Mouse (Mus musculus) kidney, postnatal 0 days (tissue): Measurements from ENCODE around the gene Gm34302. TPM values are rescaled to one million over a fixed set of nuclear protein-coding genes. Genes with fewer than 3 reads are reported as not detected.

Experiments used
- ATAC-seq: fragments of 200-750 bp; cut with Nextera tagmentation; replicated peaks from 2 replicates; pipeline ENCODE4 v1.8.0; 2017; ENCODE audit warnings: low read depth, moderate number of reproducible peaks, moderate TSS enrichment, moderate library complexity; ENCODE audit not compliant: low FRiP score
- DNase-seq: peaks from one replicate; pipeline ENCODE4 v3.0.0-alpha.2; 2016; ENCODE audit warnings: low spot score
- H3K27ac ChIP-seq: fragments of 300-500 bp; sonication (generic); 2 replicates; pipeline ENCODE4 v1.5.1; 2014; ENCODE audit warnings: mild to moderate bottlenecking
- H3K27me3 ChIP-seq: fragments of 300-500 bp; sonication (generic); 2 replicates; pipeline ENCODE4 v1.6.1; 2014; ENCODE audit warnings: low read length, mixed read lengths; ENCODE audit not compliant: insufficient read depth
- H3K36me3 ChIP-seq: fragments of 300-500 bp; sonication (generic); 2 replicates; pipeline ENCODE4 v1.6.1; 2014; ENCODE audit warnings: low read length, mixed read lengths; ENCODE audit not compliant: insufficient read depth
- H3K4me1 ChIP-seq: fragments of 300-500 bp; sonication (generic); replicated peaks from 2 replicates; pipeline ENCODE4 v1.6.1; 2014; ENCODE audit warnings: antibody characterized with exemption, low read length, mixed read lengths; ENCODE audit not compliant: insufficient read depth
- H3K4me2 ChIP-seq: fragments of 300-500 bp; sonication (generic); 2 replicates; pipeline ENCODE4 v1.6.1; 2014; ENCODE audit warnings: mild to moderate bottlenecking, low read length, moderate library complexity, mixed read lengths
- H3K4me3 ChIP-seq: fragments of 300-500 bp; sonication (generic); replicated peaks from 2 replicates; pipeline ENCODE4 v1.5.1; 2014; ENCODE audit warnings: low read depth, low read length
- H3K9ac ChIP-seq: fragments of 300-500 bp; sonication (generic); 2 replicates; pipeline ENCODE4 v1.6.1; 2014; ENCODE audit warnings: low read depth, low read length
- H3K9me3 ChIP-seq: fragments of 300-500 bp; sonication (generic); replicated peaks from 2 replicates; pipeline ENCODE4 v1.6.1; 2016; ENCODE audit warnings: low read length, inconsistent platforms, mixed read lengths
- CTCF ChIP-seq: IDR thresholded peaks from 2 replicates; pipeline ENCODE4 v1.5.1; 2016; ENCODE audit warnings: antibody characterized with exemption, low read depth, mild to moderate bottlenecking, moderate library complexity
- WGBS: fragments of 180-500 bp; shearing (Covaris S2); extraction: QIAGEN DNeasy Blood & Tissue Kit; methylation state at CpG from one replicate; pipeline ENCODE4 v1.1.7; 2014; 5-methylcytosine and 5-hydroxymethylcytosine counted together
- polyA plus RNA-seq: library from polyadenylated mRNA; unstranded; fragments of >200 nt; fragmentation: Nextera tagmentation; extraction: Ambion mirVana; gene quantifications from 2 replicates; pipeline ENCODE4 v1.2.1, GENCODE M21; 2015

Gm34302 gene
- polyA plus RNA-seq, 1 experiment from 2014 or later = 0.71 TPM

DNA sequence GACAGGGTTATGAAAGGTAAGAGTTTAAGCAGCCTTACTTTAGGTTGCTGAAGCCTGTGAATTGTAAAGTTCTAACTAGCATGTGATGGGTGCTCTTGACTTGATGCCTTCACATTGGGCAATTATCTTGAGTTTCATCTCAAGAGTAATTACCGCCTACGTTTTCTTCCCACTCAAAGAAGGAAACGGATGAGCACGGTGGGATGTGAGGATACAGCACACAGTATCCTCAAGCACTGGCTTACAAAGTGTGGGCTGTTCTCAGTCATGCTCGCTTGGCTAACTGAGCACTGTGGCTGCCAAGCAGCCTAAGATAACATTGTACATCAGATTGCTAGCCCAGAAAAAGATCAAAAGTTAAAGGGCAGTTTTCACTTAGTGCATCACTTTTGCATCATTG is 20.8 kb upstream of the Gm34302 start:
- H3K4me1 ChIP-seq = no peaks in the 10 kb centered on the region
- TF ChIP-seq CTCF = no peak
- no peaks in the 10 kb centered on the region for H3K36me3 ChIP-seq
- no peaks in the 10 kb centered on the region for H3K9me3 ChIP-seq
- DNase-seq (no peak), ATAC-seq (no peak)
- no peaks in the 10 kb centered on the region for H3K27me3 ChIP-seq
- H3K4me3 ChIP-seq = no peak overlapping the region
- no peak overlapping the region for H3K4me2 ChIP-seq
- no peak overlapping the region for H3K9ac ChIP-seq
- 69% methylated on average over 5 of the region's 5 CpGs for WGBS
- no peak overlapping the region for H3K27ac ChIP-seq

DNA sequence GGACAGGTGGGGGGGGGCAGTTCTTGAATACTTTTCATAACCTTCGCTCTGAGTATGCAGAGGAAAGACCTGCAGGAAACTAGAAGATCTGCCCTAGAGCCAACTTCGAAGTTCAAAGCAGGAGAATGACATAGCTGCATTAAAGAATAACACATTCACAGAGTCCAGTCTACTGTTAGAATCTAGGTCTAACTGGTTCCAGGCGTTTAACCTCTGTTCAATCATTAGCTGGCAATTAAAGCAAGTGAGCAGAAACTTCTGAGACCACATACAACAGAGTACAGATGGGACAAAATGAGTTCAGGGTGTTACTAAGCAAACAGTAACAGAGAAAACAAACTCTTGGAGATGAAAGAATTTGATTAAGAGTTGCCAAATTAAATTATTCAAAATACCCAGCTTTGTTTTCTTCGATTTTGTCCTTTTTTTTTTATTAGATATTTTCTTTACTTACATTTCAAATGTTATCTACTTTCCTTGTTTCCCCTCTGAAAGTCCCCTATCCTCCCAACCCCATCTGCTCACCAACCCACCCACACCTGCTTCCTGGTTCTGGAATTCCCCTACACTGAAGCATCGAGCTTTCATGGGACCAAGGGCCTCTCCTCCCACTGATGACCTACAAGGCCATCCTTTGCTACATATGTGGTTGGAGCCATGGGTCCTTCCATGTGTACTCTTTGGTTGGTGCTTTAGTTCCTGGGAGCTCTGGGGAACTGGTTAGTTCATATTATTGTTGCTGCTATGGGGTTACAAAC is 11.1 kb upstream of the Gm34302 start:
- H3K9me3 ChIP-seq = no peaks in the 10 kb centered on the region
- H3K4me3 ChIP-seq = no peak overlapping the region
- no peak overlapping the region for H3K4me2 ChIP-seq
- H3K9ac ChIP-seq = no peak overlapping the region
- peak overlapping the region; percentile 87 for H3K27ac ChIP-seq
- WGBS = 39% methylated on average over 5 of the region's 5 CpGs
- H3K36me3 ChIP-seq = no peaks in the 10 kb centered on the region
- H3K4me1 ChIP-seq = 0 out of 2 replicates have a peak, but pooled peaks cover 4% of the 10 kb centered on the region
- no peaks in the 10 kb centered on the region for H3K27me3 ChIP-seq
- DNase-seq = peak; percentile 64
- ATAC-seq = peak; percentile 99
- TF ChIP-seq CTCF = no peak

DNA sequence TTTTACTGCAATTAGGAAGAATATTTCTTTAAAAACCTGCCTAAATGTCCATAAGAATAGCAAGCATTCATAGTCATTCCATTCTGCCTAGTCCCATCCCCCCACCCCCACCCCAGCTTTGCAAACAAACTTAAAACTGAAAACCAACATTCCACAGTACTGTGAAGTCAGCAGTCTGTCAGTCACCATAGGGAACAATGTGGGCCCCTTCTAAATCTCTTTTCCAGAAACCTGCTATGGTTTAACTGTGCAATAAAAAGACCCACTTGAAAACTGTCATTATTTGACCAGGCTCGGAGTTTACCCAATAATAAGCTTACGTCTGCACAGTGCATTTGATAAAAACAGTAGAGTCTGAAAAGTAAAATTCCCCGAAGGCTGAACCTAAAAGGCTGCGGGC is 9.9 kb upstream of the Gm34302 start:
- DNase-seq (peak; percentile 26), ATAC-seq (no peak)
- Histone ChIP-seq H3K4me3 (no peak overlapping the region), H3K27ac (peak overlapping the region; percentile 62), H3K36me3 (no peaks in the 10 kb centered on the region), H3K27me3 (no peaks in the 10 kb centered on the region), H3K4me2 (no peak overlapping the region), H3K9ac (no peak overlapping the region), H3K4me1 (0 out of 2 replicates have a peak, but pooled peaks cover 4% of the 10 kb centered on the region), H3K9me3 (no peaks in the 10 kb centered on the region)
- TF ChIP-seq CTCF = no peak
- WGBS = 48% methylated on average over 4 of the region's 4 CpGs

- H3K9ac ChIP-seq = no peak overlapping the region
- H3K4me2 ChIP-seq = no peak overlapping the region
- DNase-seq (no peak), ATAC-seq (no peak)
- no peak for TF ChIP-seq CTCF
- no peak overlapping the region for H3K4me3 ChIP-seq
- no peaks in the 10 kb centered on the region for H3K9me3 ChIP-seq
- no peaks in the 10 kb centered on the region for H3K27me3 ChIP-seq
- H3K27ac ChIP-seq = no peak overlapping the region
- no peaks in the 10 kb centered on the region for H3K36me3 ChIP-seq
- no peaks in the 10 kb centered on the region for H3K4me1 ChIP-seq
- WGBS = 78% methylated on average over 1 of the region's 1 CpGs
Measured at GRCm38 (mm10) chr3:63440426-63441125, 43.1 kb downstream of the Gm34302 start.

DNA sequence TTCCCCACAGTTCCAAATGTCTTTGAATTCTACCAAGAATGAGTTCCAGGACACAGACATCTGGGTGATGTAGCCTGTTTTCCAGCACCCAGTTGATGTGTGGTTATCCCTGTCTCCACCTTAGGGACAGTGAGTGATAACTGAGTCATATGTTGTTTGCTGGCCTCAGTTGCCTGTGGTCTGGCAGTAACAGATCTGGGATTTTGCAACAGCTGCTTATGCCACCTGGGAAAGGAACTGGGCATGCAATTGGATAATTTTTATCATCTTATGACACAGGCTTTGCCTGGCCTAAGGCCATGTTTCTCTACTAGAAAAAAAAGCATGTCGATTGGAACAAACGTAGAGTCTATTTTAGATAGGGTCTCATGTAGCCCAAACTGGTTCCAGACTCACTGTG is 43.9 kb downstream of the Gm34302 start:
- WGBS = 76% methylated on average over 2 of the region's 2 CpGs
- no peak for ATAC-seq

DNA sequence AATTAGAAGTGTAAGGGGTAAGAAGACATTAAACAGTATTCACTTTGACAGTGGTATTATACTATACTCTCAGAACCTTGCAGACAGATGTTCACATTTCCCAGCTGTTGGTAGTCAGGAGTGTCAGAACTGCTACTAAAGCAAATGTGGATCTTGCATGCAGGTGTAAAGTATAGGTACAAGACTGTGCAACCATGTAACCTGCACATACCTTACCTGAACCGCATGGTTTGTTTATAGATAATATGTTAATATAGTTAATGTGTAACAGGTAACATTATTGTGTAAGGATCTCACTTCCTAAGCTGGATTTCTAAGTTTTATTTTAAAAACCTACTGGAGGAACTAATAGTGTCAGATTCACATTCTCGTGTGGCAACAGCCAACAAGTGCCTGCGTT is 44.8 kb downstream of the Gm34302 start:
- no peak for TF ChIP-seq CTCF
- H3K4me3 ChIP-seq = no peak overlapping the region
- peak overlapping the region; percentile 47; the same call in 1 of the 2 replicates for H3K27ac ChIP-seq
- no peak overlapping the region for H3K9ac ChIP-seq
- no peak overlapping the region for H3K4me2 ChIP-seq
- no peaks in the 10 kb centered on the region for H3K4me1 ChIP-seq
- no peaks in the 10 kb centered on the region for H3K9me3 ChIP-seq
- DNase-seq (peak; percentile 14), ATAC-seq (no peak)
- no peaks in the 10 kb centered on the region for H3K36me3 ChIP-seq
- WGBS = 70% methylated on average over 3 of the region's 3 CpGs
- H3K27me3 ChIP-seq = no peaks in the 10 kb centered on the region

More for the DNA sequence above, 43.9 kb downstream of the Gm34302 start:
- no peak for DNase-seq
- H3K9ac ChIP-seq = no peak overlapping the region
- no peak overlapping the region for H3K4me3 ChIP-seq
- no peaks in the 10 kb centered on the region for H3K9me3 ChIP-seq
- no peaks in the 10 kb centered on the region for H3K36me3 ChIP-seq
- H3K27ac ChIP-seq = peak overlapping the region; percentile 47; the same call in 1 of the 2 replicates
- no peak overlapping the region for H3K4me2 ChIP-seq
- no peaks in the 10 kb centered on the region for H3K4me1 ChIP-seq
- no peaks in the 10 kb centered on the region for H3K27me3 ChIP-seq
- no peak for TF ChIP-seq CTCF

Other genes with a start within 250 kb of the Gm34302 start
- gene Mme, start 242.3 kb downstream of the Gm34302 start, polyA plus RNA-seq = 64.2 and 66.4 TPM in 2 replicates